Mouse (Mus musculus): Measurements from ENCODE around the gene Mnd1. TPM values are rescaled to one million over a fixed set of nuclear protein-coding genes. Genes with fewer than 3 reads are reported as not detected.

Gene Mnd1
- polyA plus RNA-seq, 1 experiment = 1.2 TPM

- H3K27ac ChIP-seq (ENCODE audit: control insufficient read depth, insufficient read depth, low read depth, low read length) = no peak overlapping the region
- no peak overlapping the region for H3K4me3 ChIP-seq (ENCODE audit: control insufficient read depth, low read depth, low read length)
- H3K27me3 ChIP-seq (ENCODE audit: control insufficient read depth, insufficient read depth, low read length) = no peaks in the 10 kb centered on the region
- H3K36me3 ChIP-seq (ENCODE audit: control insufficient read depth, insufficient read depth, low read length) = no peaks in the 10 kb centered on the region
- H3K4me1 ChIP-seq (ENCODE audit: control insufficient read depth, insufficient read depth, low read length) = peaks cover 2% of the 10 kb centered on the region; the same call in 1 of the 2 replicates
- TF ChIP-seq CTCF (IDR thresholded peaks at IDR 0.05; ENCODE audit: control insufficient read depth, insufficient read depth, insufficient replicate concordance, low read depth, low read length) (no peak), POLR2A (IDR thresholded peaks at IDR 0.05; ENCODE audit: control insufficient read depth, low read depth, low read length) (no peak)
These were observed 1.4 kb upstream of the Mnd1 start for GRCm38 (mm10) chr3:84157011-84157410.

GRCm38 (mm10) chr3:84156105-84156504 is 519 bp upstream of the Mnd1 start:
- peaks cover 2% of the 10 kb centered on the region; the same call in 1 of the 2 replicates for H3K4me1 ChIP-seq (ENCODE audit: control insufficient read depth, insufficient read depth, low read length)
- H3K4me3 ChIP-seq (ENCODE audit: control insufficient read depth, low read depth, low read length) = peak overlapping the region; percentile 93
- no peak for TF ChIP-seq POLR2A (IDR thresholded peaks at IDR 0.05; ENCODE audit: control insufficient read depth, low read depth, low read length)
- no peak for TF ChIP-seq CTCF (IDR thresholded peaks at IDR 0.05; ENCODE audit: control insufficient read depth, insufficient read depth, insufficient replicate concordance, low read depth, low read length)
- no peaks in the 10 kb centered on the region for H3K27me3 ChIP-seq (ENCODE audit: control insufficient read depth, insufficient read depth, low read length)
- H3K27ac ChIP-seq (ENCODE audit: control insufficient read depth, insufficient read depth, low read depth, low read length) = no peak overlapping the region
- H3K36me3 ChIP-seq (ENCODE audit: control insufficient read depth, insufficient read depth, low read length) = no peaks in the 10 kb centered on the region

- H3K27me3 ChIP-seq (ENCODE audit: control insufficient read depth, insufficient read depth, low read length) = no peaks in the 10 kb centered on the region
- no peaks in the 10 kb centered on the region for H3K36me3 ChIP-seq (ENCODE audit: control insufficient read depth, insufficient read depth, low read length)
- H3K4me3 ChIP-seq (ENCODE audit: control insufficient read depth, low read depth, low read length) = peak overlapping the region; percentile 93
- H3K4me1 ChIP-seq (ENCODE audit: control insufficient read depth, insufficient read depth, low read length) = peaks cover 2% of the 10 kb centered on the region; the same call in 1 of the 2 replicates
- TF ChIP-seq CTCF (IDR thresholded peaks at IDR 0.05; ENCODE audit: control insufficient read depth, insufficient read depth, insufficient replicate concordance, low read depth, low read length) = no peak
- no peak for TF ChIP-seq POLR2A (IDR thresholded peaks at IDR 0.05; ENCODE audit: control insufficient read depth, low read depth, low read length)
- H3K27ac ChIP-seq (ENCODE audit: control insufficient read depth, insufficient read depth, low read depth, low read length) = peak overlapping the region; percentile 56; the same call in 1 of the 2 replicates
These were observed 440 bp downstream of the Mnd1 start for GRCm38 (mm10) chr3:84155146-84155545.

GRCm38 (mm10) chr3:84154721-84155141 is 855 bp downstream of the Mnd1 start:
- H3K27me3 ChIP-seq (ENCODE audit: control insufficient read depth, insufficient read depth, low read length) = no peaks in the 10 kb centered on the region
- H3K4me1 ChIP-seq (ENCODE audit: control insufficient read depth, insufficient read depth, low read length) = peaks cover 2% of the 10 kb centered on the region; the same call in 1 of the 2 replicates
- H3K36me3 ChIP-seq (ENCODE audit: control insufficient read depth, insufficient read depth, low read length) = no peaks in the 10 kb centered on the region
- TF ChIP-seq CTCF (IDR thresholded peaks at IDR 0.05; ENCODE audit: control insufficient read depth, insufficient read depth, insufficient replicate concordance, low read depth, low read length) (no peak), POLR2A (IDR thresholded peaks at IDR 0.05; ENCODE audit: control insufficient read depth, low read depth, low read length) (no peak)
- no peak overlapping the region for H3K4me3 ChIP-seq (ENCODE audit: control insufficient read depth, low read depth, low read length)
- no peak overlapping the region for H3K27ac ChIP-seq (ENCODE audit: control insufficient read depth, insufficient read depth, low read depth, low read length)

GRCm38 (mm10) chr3:84149831-84150230 is 5.8 kb downstream of the Mnd1 start:
- Histone ChIP-seq H3K27me3 (ENCODE audit: control insufficient read depth, insufficient read depth, low read length) (no peaks in the 10 kb centered on the region), H3K36me3 (ENCODE audit: control insufficient read depth, insufficient read depth, low read length) (no peaks in the 10 kb centered on the region), H3K4me3 (ENCODE audit: control insufficient read depth, low read depth, low read length) (no peak overlapping the region), H3K4me1 (ENCODE audit: control insufficient read depth, insufficient read depth, low read length) (no peaks in the 10 kb centered on the region), H3K27ac (ENCODE audit: control insufficient read depth, insufficient read depth, low read depth, low read length) (no peak overlapping the region)
- no peak for TF ChIP-seq POLR2A (IDR thresholded peaks at IDR 0.05; ENCODE audit: control insufficient read depth, low read depth, low read length)
- no peak for TF ChIP-seq CTCF (IDR thresholded peaks at IDR 0.05; ENCODE audit: control insufficient read depth, insufficient read depth, insufficient replicate concordance, low read depth, low read length)

GRCm38 (mm10) chr3:84140947-84141346 is 14.6 kb downstream of the Mnd1 start:
- H3K36me3 ChIP-seq (ENCODE audit: control insufficient read depth, insufficient read depth, low read length) = no peaks in the 10 kb centered on the region
- H3K27me3 ChIP-seq (ENCODE audit: control insufficient read depth, insufficient read depth, low read length) = no peaks in the 10 kb centered on the region
- TF ChIP-seq POLR2A (IDR thresholded peaks at IDR 0.05; ENCODE audit: control insufficient read depth, low read depth, low read length) (no peak), CTCF (IDR thresholded peaks at IDR 0.05; ENCODE audit: control insufficient read depth, insufficient read depth, insufficient replicate concordance, low read depth, low read length) (no peak)
- no peaks in the 10 kb centered on the region for H3K4me1 ChIP-seq (ENCODE audit: control insufficient read depth, insufficient read depth, low read length)
- H3K27ac ChIP-seq (ENCODE audit: control insufficient read depth, insufficient read depth, low read depth, low read length) = no peak overlapping the region
- H3K4me3 ChIP-seq (ENCODE audit: control insufficient read depth, low read depth, low read length) = no peak overlapping the region

- Histone ChIP-seq H3K4me3 (ENCODE audit: control insufficient read depth, low read depth, low read length) (no peak overlapping the region), H3K27ac (ENCODE audit: control insufficient read depth, insufficient read depth, low read depth, low read length) (no peak overlapping the region), H3K27me3 (ENCODE audit: control insufficient read depth, insufficient read depth, low read length) (no peaks in the 10 kb centered on the region), H3K4me1 (ENCODE audit: control insufficient read depth, insufficient read depth, low read length) (peaks cover 4% of the 10 kb centered on the region; the same call in 1 of the 2 replicates), H3K36me3 (ENCODE audit: control insufficient read depth, insufficient read depth, low read length) (no peaks in the 10 kb centered on the region)
- TF ChIP-seq POLR2A (IDR thresholded peaks at IDR 0.05; ENCODE audit: control insufficient read depth, low read depth, low read length) = no peak
- no peak for TF ChIP-seq CTCF (IDR thresholded peaks at IDR 0.05; ENCODE audit: control insufficient read depth, insufficient read depth, insufficient replicate concordance, low read depth, low read length)
These were observed 19.1 kb downstream of the Mnd1 start for GRCm38 (mm10) chr3:84136509-84136908.

Measured in testis, adult 2 months (tissue).